Mouse (Mus musculus) retina, postnatal 1 day (tissue): ENCODE measurements at regions not wholly inside any gene's neighbourhood (a gene's known extent, or its start where the extent isn't known, plus 50 kb on each side); places are given as distances from the start of the nearest gene placed in this dataset.

ENCODE experiments used
- DNase-seq: peaks from one replicate; pipeline ENCODE4 v3.0.0-alpha.2; 2012

DNA sequence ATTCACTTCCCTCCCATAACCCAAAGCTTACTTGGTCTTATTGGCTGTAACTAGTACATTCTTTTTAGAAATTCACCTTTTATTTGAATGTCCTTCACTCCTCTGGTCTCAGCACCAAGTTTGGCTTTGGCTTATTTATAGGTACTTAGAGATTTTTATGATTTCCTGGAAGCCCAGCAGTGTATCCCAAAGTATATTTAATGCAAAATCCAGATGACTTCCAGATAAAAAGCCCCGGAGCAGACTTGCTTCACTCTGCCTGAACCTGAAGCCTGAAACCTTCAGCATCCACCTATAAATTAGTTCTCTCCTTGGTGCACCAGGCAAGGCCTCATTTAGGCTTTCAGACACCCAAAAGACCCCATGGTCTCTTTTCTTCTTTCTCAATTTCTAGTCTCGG is 250.8 kb downstream of the Tle4 start:
- DNase-seq = no peak

DNA sequence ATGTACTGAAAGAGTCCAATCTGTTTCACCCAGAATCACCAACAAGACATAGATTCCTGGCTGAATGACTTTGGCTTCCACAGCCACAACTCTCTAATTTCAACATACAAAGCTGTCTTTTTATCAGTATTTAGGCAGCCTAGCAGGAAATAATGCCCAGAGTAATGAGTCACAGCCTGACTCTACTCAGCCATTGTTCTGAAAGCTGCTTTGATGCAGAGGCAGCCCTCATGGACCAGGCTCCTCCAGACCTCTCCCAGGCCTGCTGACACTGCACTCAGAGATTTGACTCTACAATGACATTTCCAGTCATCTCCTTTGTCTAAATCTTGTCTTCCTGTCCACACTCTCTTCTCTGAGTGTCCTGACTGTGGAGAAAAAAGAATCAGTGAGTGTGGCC is 250.4 kb downstream of the Tle4 start:
- peak; percentile 9 for DNase-seq

DNA sequence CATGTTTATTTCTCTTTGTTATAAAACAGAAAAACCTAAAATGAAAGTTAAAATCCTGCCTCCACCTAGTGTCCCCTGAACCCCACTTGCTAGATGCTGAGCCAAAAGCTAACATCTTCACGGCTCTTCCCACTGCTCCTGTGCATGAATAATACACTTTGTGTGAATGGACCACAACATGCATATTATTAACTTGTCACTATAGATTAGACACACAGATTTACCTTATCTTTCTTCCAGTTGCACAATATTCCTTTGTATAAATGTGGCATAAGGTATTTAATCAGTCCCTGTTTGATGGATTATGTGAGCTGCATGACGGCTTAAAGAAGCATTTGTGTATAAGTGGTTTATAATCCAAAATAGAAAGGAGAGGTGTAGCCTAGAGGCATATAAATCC is 248.1 kb downstream of the Tle4 start:
- peak; percentile 15 for DNase-seq

DNA sequence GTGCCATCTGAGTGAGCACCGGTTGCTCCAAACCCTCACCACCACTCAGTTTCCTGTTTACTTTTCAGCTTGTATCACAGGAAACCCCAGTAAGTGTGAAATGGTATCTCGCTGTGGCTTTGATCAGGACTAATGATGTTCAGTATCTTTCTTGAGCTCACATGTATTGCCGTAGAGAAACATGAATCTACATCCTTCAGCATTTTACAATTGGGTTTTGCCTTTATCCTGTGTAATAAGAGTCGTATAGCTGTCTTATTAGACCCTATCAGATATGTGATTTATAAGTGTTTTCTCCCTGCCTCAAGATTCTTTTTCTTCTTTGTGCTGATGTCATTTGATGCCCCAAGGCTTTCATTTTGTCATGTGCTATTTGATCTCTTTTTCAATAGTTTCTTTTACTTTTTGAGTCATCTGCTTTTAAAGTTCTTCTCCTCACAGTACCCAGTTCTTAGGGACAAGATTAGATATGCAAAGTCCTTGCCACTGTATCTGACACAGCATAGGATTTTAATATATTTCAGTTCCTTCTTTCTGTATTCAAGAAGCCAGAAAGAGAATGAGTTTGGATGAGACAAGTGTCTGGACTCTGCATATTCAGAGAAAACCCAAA is 246.0 kb downstream of the Tle4 start:
- DNase-seq = no peak

DNA sequence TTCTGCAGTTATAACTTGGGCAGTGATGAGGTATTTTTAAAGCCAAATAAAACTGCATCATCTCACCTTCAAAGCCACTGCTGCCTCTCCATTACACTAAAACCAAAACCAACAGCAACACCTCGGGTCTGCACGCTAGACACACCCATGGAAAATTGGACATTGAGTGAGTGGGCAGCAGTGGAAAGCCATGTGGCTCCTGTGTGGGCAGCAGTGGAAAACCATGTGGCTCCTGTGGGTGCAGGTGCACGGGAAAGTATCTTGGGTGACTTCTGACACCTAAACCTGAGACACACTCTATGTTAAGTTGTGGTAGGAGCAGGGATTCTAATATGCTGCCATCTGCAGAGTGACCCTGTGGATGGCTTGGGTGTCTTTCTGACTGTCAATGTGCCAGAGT is 245.3 kb downstream of the Tle4 start:
- no peak for DNase-seq

DNA sequence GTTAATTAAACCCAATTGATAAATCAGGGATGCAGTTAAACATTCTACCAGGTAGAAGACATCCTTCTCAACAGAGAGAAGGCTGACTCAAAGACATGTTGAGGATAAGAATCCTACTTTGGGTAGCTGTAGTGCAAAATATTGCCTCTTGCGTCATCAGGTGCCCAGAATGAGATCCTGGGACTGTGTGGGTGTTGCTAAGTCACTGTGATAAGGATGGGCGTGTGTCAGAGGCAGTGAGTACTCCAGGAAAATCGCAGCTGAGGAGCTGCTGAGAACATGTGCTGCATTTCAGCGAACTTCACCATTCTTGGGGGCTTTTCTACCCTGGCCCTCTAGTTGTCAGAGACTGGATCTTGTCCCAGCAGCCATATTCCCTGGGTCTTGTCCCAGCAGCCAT is 244.7 kb downstream of the Tle4 start:
- no peak for DNase-seq

DNA sequence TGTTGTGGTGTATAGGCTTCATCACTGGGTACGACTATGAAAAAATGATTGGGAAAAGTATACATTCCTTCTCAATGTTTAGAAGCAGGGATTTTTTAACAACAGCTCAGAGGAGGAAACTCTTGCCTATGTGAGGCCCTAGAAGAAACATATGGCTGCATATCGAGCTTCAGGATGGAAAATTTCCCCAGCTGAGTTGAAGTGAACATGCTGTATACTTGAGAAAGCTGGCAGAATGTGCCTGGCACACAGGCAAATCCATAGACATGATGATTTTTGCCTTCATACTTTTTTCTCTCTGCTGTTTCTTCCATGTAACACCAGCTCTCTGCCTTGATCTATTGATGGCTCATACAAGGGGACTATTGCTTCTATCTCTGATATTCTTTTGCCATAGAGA is 242.7 kb downstream of the Tle4 start:
- DNase-seq = no peak

DNA sequence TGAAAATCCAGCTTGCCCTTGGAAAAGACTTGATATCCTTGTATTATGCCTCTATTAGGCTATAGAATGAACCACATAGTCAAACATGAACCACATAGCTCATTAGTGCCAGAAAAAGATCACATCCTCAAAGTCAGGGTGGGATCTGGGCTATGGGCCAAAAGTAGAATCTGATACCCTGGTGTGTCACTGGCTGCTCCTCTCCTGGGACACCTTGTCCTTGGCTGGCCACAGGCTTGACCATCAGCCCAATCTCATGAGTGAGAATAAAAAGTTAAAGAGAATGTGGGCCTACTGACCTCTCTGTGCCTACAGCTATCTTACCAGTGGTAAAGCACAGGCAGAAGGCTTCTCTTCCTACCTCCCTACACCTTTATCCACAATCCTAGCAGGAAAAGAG is 241.9 kb downstream of the Tle4 start:
- no peak for DNase-seq

DNA sequence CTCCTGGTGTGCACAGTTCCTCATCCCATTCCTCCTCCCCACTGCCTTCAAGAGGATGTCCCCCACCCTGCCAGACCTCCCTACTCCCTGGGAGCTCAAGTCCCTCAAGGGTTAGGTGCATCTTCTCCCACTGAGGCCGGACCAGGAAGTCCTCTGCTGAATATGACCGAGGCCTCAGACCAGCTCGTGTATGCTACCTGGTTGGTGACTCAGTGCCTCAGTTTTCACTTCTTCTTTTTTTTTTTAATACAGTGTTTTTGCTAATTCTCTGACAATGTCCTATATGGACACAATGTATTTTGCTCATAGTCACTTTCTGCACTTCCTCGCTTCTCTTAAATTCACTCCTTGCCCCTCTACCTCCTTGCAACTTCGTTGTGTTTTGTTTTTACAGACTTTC is 237.2 kb downstream of the Tle4 start:
- no peak for DNase-seq

DNA sequence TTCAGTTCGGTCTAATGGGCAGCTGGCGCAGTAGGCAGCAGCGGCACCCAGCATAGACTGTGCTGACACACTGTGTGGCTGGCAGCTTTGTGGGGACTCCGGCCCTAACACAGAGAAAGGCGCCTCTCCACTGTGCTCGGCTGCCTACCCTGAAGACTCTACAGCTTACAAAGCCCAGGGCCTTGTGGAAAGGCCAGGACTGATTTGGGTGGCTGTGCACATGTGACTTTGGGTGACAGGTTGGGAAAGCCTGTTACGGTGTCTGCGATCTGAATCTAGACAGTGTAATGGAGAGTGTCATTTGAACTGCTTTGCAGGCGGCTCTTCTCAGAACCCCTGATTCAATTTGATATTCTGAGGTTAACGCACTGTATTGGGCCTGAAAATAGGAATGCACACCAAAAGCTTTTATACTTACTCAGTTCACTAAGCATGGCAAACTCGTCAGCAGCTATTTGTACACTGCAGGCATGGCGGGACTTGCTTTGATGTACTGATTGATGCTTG is 228.7 kb downstream of the Tle4 start:
- DNase-seq = peak; percentile 63

DNA sequence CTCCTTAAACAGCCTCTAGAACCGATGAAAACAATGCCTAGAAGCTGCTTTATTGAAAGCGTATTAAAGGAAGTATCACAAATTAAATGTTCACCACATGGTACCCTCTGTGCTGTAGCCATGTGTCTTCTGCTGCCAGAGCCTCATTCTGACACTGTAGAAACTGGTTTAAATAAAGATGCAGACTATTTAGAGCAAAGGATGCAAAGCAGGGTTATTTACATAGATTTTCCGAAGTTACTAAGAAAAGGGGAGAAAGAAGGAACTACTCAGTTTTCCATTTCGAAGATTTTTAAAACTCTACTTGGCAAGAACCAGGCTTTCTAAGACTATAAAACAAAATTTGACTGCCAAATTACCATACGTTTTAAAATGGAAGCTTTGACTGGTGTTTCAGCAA is 226.5 kb downstream of the Tle4 start:
- no peak for DNase-seq

DNA sequence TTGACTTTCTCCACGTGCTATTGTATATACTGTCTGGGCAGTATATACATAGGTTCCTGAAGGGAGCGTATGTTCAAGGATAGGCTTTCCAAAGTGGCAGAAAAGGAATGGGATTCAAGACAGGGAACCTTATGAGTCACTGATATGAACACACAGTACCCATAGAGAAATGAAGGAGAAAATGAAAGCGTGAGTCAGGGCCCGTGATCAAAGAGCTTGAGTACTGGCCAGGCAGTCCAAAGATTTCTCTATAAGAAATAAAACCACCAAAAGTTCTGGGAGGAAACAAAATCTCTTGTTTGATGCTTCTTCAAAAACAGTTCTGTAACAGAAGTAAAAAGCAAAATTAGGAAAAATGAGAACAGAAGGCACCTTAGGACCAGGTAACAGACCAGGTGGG is 223.9 kb downstream of the Tle4 start:
- DNase-seq = no peak

DNA sequence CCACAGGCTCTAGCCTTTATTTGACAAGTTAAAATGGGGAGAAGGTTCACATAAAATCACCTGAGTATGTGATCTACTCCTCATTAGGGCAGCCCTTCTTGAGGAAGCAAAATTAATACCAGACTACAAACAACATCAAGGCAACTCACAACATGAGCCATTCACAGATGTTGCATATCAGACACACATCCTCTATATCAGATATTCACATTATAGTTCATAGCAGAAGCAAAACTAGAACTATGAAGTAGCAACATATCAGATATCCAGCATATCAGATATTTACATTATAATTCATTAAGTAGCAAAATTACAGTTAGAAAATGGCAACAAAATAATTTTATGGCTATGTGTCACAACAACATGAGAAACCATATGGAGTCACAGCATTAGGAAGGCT is 217.0 kb downstream of the Tle4 start:
- DNase-seq = no peak

DNA sequence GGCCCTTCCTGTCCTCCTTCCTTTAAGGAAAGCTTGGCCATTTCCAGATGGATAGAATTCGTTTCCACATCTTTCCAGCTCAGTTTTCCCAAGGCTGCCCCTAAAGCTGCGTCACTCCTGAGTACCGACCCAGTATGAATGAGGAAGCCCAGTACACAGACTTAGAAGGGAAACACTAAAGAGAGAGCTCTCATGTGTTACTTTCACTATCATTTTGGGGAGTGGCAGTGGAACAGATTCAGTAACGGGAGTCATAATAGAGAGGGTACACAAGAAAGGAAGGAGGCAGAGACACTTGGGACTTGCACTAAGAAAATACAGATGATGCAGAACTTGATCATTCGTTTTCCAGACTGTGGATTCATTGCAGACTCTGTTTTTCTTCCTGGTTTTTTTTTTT is 210.1 kb downstream of the Tle4 start:
- DNase-seq = no peak

DNA sequence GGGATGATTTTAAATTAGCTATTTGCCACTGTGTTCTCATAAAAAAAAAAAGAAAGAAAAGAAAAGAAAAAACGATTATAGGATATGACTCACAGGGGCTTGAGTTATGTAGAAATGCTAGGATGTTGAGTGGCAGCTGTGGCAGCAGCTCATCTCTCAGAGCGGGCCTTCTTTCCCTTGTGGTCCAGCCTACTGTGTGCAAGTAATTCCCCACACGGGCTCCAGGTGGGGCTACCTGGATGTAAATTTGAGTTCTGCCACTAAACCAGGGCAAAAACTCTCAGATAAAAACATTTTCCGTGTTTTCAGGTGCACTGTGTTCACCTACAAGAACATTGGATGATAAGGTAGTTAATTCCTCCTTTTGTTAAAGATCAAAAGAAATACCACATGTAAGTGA is 209.3 kb downstream of the Tle4 start:
- no peak for DNase-seq

DNA sequence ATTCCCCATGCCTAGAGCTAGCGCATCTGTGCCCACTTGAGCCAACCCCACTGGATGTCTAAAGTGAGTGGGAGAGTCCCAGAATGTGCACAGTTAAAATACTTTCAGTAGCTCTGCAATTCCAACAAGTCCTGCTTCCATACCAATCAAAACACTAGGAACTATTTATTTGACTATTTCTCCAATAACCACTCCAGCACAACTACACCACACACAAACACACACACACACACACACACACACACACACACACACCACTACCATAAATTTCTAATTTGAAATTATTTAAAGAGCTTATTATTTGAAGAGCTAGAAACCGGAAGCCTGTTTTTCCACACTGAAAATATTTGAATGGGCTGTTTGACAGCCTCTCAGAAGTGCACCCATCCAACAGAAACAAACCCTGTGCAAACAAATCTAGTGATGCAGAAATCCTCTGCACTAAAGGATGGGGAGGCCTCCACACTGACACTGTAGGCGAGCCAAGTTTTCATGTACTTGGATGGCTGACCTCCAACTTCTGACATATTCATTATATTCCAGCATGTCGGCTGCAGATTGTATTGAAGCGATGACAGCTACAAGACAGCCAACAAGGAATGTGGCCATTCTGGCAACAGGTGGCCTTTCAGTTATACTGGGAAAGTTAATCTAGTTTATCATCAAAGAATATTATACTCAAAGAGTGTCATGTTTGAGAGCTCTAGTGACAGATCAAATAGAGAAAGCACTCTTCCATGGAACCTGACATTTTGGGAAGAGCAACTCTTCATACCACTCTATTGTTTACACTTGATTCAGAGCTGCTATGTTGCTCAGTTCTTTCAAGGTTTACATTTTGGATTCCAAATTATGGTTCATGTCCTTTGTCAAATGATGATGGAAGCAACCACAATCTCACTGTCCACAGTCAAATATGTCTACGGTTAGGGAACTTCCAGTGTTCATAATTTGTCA is 207.7 kb downstream of the Tle4 start:
- peak; percentile 47 for DNase-seq

DNA sequence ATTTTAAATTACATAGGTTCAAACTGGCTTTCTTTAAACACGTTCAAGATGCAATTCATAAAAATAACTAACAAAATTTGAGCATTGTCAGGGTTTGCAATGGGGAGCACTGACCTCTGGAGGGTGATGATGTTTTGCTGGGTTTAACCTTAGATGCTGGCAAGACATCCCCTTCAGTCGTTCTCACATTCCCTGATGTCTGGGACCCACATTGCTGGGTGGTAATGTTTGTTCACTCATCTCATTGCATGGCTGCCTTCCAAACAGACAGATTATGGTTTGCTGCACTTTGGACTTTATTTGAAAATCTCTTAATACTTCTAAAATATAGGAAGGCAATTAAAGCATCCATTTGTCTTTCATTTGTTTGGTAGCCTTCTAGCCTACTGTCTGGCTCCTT is 206.9 kb downstream of the Tle4 start:
- DNase-seq = no peak
